Mouse (Mus musculus) olfactory bulb, adult 2 months (tissue): Measurements from ENCODE around the gene Igf1r. TPM values are rescaled to one million over a fixed set of nuclear protein-coding genes. Genes with fewer than 3 reads are reported as not detected.

Experiments
- H3K27ac ChIP-seq: fragments of 200-500 bp; 2 replicates; pipeline ENCODE4 v1.5.1; 2012; ENCODE audit warnings: low read depth, low read length; ENCODE audit not compliant: insufficient read depth
- H3K4me1 ChIP-seq: fragments of 200-500 bp; 2 replicates; pipeline ENCODE4 v1.6.1; 2012; ENCODE audit warnings: low read length; ENCODE audit not compliant: control insufficient read depth, insufficient read depth
- H3K4me3 ChIP-seq: fragments of 200-500 bp; 2 replicates; pipeline ENCODE4 v1.5.1; 2012; ENCODE audit warnings: mild to moderate bottlenecking, low read depth, low read length, moderate library complexity; ENCODE audit not compliant: insufficient read depth
- CTCF ChIP-seq: fragments of 200-500 bp; IDR thresholded peaks from 2 replicates; pipeline ENCODE4 v1.5.1; 2012; ENCODE audit warnings: low read depth, mild to moderate bottlenecking, low read length, moderate library complexity; ENCODE audit not compliant: insufficient read depth
- POLR2A ChIP-seq: fragments of 200-500 bp; IDR thresholded peaks from 2 replicates; pipeline ENCODE4 v1.6.1; 2012; ENCODE audit warnings: mild to moderate bottlenecking, low read depth, low read length, moderate library complexity; ENCODE audit not compliant: insufficient read depth
- WGBS: fragments of 180-500 bp; shearing (Covaris S2); methylation state at CpG from one replicate; pipeline ENCODE4 v1.1.7; 2018; 5-methylcytosine and 5-hydroxymethylcytosine counted together
- polyA plus RNA-seq: library from polyadenylated mRNA; stranded (reverse); fragments of >200 nt; gene quantifications from 2 replicates; pipeline ENCODE4 v1.2.4, GENCODE M21; 2012; ENCODE audit warnings: low replicate concordance; ENCODE audit not compliant: missing spikeins, insufficient read depth, insufficient read length

Gene Igf1r
- polyA plus RNA-seq, 1 experiment: 26.5 TPM

GRCm38 (mm10) chr7:68098098-68098497 lies 145.5 kb downstream of the Igf1r start:
- 95% methylated on average over 6 of the region's 6 CpGs for WGBS
- TF ChIP-seq CTCF (no peak), POLR2A (no peak)

DNA sequence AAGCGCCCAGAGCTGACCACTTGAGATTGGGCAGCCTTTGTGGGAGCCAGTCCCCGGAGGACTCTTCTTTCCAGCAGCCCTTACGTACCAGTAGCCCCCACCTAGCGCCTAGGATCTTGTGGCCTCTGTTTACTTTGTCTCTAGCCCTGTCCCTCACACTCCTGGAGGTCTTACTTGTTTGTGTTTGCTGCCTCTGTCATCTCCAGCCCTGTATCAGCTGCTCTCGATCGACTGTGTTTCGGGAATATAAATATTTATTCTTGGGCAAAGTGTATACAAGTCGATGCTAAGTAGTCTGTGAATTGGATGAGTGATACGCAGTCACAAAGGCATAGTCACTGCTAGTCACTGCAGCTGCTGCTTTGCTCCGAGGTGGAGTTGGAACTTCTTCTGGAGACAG lies 147.8 kb downstream of the Igf1r start:
- Histone ChIP-seq H3K4me3 (no peak overlapping the region), H3K27ac (no peak overlapping the region), H3K4me1 (peaks cover 6% of the 10 kb centered on the region; the same call in 1 of the 2 replicates)
- TF ChIP-seq CTCF: no peak
- TF ChIP-seq POLR2A: no peak
- 88% methylated on average over 10 of the region's 10 CpGs for WGBS

More at GRCm38 (mm10) chr7:68098098-68098497, 145.5 kb downstream of the Igf1r start:
- Histone ChIP-seq H3K4me1 (peaks cover 6% of the 10 kb centered on the region; the same call in 1 of the 2 replicates), H3K4me3 (no peak overlapping the region), H3K27ac (no peak overlapping the region)

DNA sequence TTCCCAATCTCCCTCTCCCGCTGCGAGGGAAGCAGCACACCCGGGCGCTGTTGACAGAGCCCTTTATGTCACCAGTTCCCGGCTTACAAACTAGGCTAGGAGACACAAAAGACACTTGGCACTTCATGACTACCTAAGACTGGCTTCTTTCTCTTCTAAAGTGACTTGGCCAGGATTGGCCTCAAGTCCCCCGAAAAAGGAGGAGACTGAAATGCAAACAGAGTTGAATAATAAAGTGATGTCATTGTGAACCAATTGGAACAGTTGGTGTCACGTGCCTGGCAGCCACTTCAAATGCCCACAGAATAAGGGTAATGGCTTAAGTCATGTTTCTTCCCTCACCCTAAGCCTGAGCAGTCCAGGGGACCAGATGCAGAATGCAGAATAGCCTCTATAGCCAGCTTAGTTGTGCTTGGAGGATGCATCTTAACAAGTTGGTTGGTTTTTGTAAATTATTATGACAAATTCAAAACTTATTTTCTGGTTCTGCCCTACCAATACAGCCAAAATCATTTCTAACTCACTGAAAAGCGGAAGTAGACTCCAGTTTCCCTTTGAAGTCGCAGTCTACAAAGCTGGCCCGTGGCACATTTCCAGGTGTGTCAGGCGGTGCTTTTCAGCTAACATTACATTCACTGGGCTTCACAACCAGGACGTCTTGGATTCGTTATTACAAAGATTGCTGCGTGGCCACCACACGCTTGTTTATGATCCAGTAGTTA lies 150.0 kb downstream of the Igf1r start:
- Histone ChIP-seq H3K4me3 (no peak overlapping the region), H3K27ac (no peak overlapping the region), H3K4me1 (peaks cover 2% of the 10 kb centered on the region; the same call in 1 of the 2 replicates)
- TF ChIP-seq POLR2A (no peak), CTCF (no peak)
- 46% methylated on average over 15 of the region's 15 CpGs for WGBS

DNA sequence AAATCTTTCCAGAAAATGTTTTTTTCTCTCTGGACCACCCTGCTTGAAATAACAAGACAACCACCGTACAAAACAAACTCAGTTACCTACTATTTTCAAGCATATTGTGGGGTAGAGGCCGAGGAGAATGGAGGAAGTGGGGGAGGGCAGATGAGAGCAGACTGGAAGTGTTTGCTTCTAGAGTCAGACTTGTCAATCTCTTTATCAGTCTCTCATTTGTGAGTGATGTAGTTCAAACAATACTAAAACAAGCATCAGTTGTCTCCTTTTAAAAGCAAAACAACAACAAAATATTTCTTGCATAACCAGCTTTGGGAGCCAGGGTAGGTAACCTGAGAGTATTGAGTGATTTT lies 150.5 kb downstream of the Igf1r start:
- 58% methylated on average over 2 of the region's 2 CpGs for WGBS
- no peak overlapping the region for H3K27ac ChIP-seq

GRCm38 (mm10) chr7:68111532-68111931 lies 158.9 kb downstream of the Igf1r start:
- Histone ChIP-seq H3K4me1 (peaks cover 6% of the 10 kb centered on the region; the same call in 1 of the 2 replicates), H3K27ac (no peak overlapping the region), H3K4me3 (no peak overlapping the region)
- TF ChIP-seq POLR2A: no peak
- no peak for TF ChIP-seq CTCF
- WGBS: 95% methylated on average over 4 of the region's 4 CpGs

More for the DNA sequence above, 150.5 kb downstream of the Igf1r start:
- TF ChIP-seq POLR2A (no peak), CTCF (no peak)
- Histone ChIP-seq H3K4me1 (peaks cover 2% of the 10 kb centered on the region; the same call in 1 of the 2 replicates), H3K4me3 (no peak overlapping the region)

- Histone ChIP-seq H3K4me1 (peaks cover 11% of the 10 kb centered on the region), H3K4me3 (no peak overlapping the region), H3K27ac (no peak overlapping the region)
- 82% methylated on average over 8 of the region's 8 CpGs for WGBS
- TF ChIP-seq POLR2A: no peak
- TF ChIP-seq CTCF: no peak
These were observed 160.0 kb downstream of the Igf1r start for GRCm38 (mm10) chr7:68112582-68112981.

DNA sequence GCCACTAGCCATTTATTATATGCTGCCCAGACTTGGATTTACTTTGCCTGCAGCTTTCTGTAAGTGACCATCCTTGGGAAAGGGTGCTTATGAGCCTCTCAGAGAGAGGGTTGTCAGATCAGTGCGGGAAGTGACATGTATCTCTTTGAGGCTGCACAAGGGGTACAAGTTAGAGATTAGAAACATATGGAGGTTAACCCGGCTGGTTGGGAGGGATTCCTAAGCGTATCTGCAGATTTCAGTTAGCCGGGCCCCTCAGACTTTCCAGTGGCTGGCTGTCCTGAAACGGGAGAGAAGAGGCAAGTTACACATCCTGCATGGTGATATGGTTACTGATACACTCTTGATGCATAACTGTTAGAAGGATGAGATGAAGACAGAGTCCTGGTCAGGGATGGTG lies 161.7 kb downstream of the Igf1r start:
- peaks cover 14% of the 10 kb centered on the region for H3K4me1 ChIP-seq
- H3K27ac ChIP-seq: no peak overlapping the region
- 91% methylated on average over 5 of the region's 5 CpGs for WGBS
- no peak for TF ChIP-seq POLR2A
- TF ChIP-seq CTCF: no peak
- H3K4me3 ChIP-seq: no peak overlapping the region

DNA sequence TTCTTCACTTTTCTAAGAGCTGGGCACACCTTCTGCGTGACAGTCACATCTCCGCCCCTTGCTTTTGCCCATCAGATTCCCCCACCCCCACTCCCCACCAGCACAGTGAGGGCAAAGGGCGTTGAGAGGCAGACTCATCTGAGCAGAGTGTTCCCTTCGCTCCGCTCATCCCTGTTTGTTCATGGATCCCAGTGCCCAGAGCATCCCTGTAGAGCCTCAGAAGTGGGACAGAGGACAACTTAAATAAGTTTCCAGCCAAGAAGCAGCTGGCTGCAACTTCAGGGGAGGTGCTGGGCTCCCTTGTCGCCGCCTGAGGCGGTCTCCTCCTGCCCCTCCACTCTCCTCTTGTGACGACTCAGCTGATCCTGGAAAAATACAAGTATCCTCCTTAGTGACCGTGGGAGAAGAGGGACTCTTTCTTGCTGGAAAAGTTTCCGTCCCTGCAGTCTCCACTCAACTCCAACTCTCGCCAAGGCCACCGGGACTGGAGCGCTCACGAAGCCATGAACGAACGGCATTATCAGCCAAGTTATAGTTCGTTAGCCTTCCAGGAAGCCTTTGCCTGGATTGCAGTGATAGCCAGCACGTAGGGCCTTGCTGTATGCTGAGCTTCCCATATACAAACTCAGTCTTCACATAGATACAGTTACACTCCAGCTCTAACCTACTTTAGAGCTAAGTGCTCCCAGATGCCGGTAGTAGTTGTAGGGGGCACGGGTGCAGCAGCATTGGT lies 162.5 kb downstream of the Igf1r start:
- TF ChIP-seq CTCF (no peak), POLR2A (no peak)
- Histone ChIP-seq H3K4me1 (peaks cover 16% of the 10 kb centered on the region), H3K4me3 (no peak overlapping the region), H3K27ac (no peak overlapping the region)
- 83% methylated on average over 21 of the region's 21 CpGs for WGBS

DNA sequence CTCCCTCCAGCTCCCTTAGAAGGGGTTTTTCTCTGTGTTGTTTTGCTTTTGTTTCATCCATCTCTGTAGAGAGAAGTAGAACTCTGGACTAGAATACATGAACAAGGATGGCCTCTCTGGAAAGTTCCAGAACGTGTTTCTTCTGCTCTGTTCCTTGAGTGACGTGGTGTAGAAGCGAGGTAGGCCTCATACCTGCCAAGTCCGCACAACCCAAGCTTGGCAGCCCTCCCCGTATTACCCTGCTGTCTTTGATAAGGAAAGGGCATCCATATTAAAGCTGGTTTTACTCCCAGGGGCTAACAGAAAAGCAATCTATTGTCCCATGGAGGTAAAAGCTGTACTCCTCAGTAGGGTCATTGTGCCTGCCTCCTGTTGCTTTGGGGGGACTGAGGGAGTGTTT lies 164.9 kb downstream of the Igf1r start:
- TF ChIP-seq POLR2A: no peak
- no peak for TF ChIP-seq CTCF
- WGBS: 79% methylated on average over 5 of the region's 5 CpGs
- Histone ChIP-seq H3K27ac (no peak overlapping the region), H3K4me1 (peaks cover 16% of the 10 kb centered on the region), H3K4me3 (no peak overlapping the region)
